Mouse (Mus musculus) monocyte, adult 59 days (primary cell): ENCODE results near the gene Insig1. TPM values are rescaled to one million over a fixed set of nuclear protein-coding genes. Genes with fewer than 3 reads are reported as not detected.

Experiments used
- total RNA-seq, 2 experiments: library from RNA; stranded (reverse); gene quantifications; one replicate each; pipeline ENCODE4 v1.2.4; 2023

The Insig1 gene
- 100 to 1,000 TPM; 212 to 219 TPM for total RNA-seq

DNA sequence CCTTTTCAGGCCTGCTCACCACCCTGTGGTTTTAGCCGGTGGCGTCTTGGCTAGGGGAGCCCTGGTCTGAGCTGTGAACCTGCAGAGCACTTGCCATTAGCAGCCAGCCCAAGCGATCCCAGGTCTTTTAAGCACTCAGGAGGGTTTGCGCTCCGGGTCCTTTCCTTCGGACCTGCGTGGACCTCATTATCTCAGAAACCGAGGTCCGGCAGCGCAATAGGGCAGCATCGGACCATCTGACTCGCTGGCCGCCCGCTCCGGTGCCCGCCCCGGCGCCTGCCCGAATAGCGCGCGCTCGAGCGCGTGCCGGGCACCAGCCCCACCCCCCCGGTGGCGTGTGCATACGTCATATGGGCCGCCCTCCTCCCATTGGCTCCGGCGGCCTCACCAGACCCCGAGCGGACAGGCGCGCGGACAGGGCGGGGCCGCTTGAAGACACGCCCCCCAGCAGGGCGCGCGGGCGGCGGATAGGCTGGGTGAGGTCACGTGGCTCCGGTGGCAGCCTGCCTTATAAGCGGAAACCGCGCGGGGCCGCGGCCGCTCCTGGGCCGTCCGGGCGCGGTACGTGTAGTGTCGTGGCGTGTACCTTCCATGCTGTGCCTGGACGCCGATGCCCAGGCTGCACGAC lies at the start of gene Insig1:
TSS of gene Insig1 (plus strand) at position 536 of the 628 bp plus-strand sequence.

Other genes with a start within 250 kb of the Insig1 start
- gene Htr5a, start 229.2 kb upstream of the Insig1 start, total RNA-seq = not detected
- gene En2, start 94.3 kb downstream of the Insig1 start, total RNA-seq = not detected
- gene Cnpy1, start 174.4 kb downstream of the Insig1 start, total RNA-seq = not detected
- gene Rbm33, start 245.8 kb downstream of the Insig1 start, total RNA-seq = 10 to 100 TPM; 86.9 to 87.1 TPM